Mouse (Mus musculus) right cerebral cortex, postnatal 36 days (tissue): ENCODE data around the gene Gm9821.

ENCODE experiments used
- DNase-seq, 2 experiments: peaks; one replicate each; pipeline ENCODE4 v3.0.0; 2022; ENCODE audit warnings: low spot score in 2 of 2, mixed read lengths in 1 of 2

Gm9821 gene

DNA sequence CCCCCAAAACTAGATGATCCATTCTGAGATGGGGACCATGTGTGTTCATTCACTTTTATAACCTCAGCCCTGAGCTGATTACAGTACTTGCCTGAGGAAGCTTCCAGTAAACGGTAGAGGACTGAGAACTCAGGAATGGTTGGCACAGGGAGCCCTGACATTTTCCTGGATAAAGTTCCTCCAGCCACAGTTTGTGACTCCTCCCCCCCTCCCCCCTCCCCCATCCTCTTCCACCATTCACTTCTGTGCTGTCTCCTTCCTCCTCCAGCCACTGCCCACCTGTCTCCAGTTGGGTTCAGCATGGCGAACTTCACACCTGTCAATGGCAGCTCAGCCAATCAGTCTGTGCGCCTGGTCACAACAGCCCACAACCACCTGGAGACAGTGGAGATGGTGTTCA lies 18.6 kb upstream of the Gm9821 start, which contains the start of gene Chrm4:
TSS of gene Chrm4 (plus strand) at position 301 of the 400 bp plus-strand sequence.
- DNase-seq, result no peak

DNA sequence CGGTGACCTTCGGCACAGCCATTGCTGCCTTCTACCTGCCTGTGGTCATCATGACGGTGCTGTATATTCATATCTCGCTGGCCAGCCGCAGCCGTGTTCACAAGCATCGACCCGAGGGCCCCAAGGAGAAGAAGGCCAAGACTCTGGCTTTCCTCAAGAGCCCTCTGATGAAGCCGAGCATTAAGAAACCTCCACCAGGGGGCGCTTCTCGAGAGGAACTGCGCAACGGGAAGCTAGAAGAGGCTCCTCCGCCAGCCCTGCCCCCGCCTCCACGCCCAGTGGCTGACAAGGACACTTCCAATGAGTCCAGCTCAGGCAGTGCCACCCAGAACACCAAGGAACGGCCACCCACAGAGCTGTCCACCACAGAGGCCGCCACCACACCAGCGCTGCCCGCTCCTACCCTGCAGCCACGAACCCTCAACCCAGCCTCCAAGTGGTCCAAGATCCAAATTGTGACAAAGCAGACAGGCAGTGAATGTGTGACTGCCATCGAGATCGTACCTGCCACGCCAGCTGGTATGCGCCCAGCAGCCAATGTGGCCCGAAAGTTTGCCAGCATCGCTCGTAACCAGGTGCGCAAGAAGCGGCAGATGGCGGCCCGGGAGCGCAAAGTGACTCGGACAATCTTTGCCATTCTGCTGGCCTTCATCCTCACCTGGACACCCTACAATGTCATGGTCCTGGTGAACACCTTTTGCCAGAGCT lies 17.5 kb upstream of the Gm9821 start:
- peak in 1 of 2 experiments; percentile 74 for DNase-seq

DNA sequence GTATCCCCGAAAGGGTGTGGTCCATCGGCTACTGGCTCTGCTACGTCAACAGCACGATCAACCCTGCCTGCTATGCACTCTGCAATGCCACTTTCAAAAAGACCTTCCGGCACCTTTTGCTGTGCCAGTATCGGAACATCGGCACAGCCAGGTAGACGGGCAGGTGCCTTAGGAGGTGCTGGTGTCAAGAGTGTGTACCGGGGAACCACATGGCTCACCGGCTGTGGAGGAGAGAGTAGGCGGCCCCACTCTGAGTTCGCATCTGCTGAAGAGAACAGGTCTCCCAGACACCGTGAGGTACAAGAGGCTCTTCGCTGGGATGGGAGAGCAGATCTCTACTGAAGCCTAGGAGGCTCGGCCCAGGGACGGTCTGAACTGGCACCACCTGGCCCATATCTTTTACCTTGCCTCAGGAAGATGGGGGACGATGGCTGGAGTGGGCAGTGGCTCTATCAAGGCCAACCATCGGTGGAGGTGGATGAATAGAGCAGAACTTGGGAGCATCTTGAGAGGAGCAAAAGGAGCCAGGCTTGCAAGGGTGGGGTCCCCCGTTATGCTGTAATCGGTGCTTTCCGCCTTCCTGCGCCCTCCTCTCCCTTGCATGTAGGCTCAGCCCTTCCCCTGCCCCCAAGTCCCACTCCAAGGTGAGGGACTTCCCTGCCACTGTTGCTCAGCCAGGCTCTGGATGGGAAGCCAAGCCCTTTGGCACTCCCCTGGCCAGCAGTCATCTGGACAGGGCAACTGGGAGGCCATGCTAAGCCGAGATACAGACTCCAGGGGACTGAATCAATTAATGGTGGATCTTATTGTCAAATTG lies 16.8 kb upstream of the Gm9821 start:
- no peak for DNase-seq

DNA sequence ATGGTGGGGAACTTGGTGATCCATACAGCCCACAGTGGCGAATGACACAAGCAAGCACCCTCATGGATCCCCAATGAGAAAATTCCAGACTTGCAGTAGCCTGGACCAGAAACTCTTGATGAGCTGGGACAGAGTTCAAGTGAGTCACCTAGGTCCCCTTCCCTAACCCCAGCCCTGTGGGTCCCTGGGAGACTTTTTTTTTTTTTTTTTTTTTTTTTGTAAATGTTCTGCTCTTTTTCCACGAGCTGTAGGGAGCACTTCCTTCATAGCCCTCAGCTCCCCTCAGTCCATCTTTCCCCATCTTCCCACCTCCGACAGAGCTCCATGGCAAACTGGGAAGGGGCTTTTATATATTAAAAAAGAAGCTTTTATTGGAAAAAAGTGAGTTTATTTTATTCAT lies 16.0 kb upstream of the Gm9821 start:
- DNase-seq, result no peak

DNA sequence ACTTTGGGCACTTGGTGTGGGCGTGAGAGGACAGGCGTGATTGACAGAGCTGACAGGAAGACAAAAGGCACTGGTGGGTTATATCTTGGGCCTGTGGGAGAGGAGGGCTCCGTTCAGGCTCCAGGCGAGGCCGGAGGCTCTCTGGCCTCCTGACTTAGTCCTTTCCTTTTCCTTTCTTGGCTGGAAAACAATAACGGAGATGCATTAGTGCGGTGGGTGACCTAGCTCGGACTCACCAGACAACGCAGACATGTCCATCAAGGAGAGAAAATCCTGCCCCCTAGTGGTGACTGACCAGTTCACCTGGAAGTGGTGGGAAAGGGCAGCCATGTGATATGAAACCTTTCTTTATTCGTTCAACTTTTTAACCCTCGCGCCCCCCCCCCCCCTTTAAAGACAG lies 15.6 kb upstream of the Gm9821 start:
- no peak for DNase-seq

DNA sequence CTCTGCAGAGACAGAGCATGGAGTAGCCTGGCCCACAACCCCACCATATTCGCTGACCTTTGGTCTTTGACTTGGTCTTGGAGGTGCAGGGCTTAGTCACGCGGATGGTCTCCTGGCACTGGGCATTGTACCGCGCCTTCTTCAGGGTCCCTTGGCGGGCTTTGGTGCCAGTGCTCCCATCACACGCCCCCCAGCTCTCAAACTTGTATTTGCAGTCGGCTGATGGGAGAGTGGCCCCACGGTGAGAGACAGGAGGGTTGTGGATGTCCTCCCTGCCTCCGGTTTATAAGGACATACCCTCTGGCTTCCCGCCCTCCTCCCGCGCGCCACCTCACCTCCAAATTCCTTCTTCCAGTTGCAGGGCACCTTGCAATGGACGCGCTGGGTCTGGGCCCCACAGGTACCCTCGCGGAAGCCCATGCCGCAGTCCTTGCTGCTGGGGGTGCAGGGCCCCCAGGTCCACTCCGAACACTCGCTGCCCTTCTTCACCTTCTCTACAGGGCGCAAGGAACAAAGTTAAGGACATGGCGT lies 14.7 kb upstream of the Gm9821 start:
- no peak for DNase-seq

DNA sequence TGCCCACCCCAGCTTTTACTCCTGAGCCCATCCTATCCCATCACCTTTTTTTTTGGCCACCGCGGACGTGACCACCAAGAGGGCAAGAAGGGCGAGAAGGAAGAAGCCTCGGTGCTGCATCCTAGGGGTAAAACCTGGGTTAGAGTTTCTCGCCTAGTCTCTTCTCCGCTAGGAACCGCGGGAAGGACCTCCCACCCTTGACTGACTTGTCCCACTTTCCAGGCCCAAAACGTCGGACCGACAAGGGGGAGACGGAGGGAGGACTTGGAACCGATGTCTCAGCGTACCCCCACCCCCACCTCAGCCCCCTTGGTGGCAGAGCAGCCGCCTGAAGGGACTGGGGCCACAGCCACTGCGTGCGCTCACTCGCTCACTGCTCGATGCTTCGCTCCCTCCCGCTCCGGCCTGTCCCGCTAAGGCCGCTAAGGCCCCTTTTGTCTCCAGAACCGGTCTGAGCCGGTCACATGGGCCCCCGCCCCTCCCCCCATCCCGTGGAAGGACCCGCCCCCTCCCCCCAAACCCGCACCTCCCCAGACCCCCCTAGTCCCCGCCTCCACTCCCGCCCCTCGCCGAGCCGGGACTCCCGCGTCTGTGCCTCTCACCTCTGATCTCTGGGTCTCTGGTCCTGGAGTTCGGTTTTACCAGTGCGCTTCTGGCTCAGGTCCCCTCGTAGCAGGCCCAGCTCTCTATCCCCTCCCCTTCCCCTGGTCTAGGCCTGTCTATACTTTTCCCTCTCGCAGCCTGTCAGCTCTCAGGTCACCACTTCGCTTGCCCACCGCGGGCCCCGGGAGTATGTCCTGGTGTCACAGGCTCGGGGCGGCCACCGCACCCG lies 14.0 kb upstream of the Gm9821 start:
- DNase-seq, result no peak

DNA sequence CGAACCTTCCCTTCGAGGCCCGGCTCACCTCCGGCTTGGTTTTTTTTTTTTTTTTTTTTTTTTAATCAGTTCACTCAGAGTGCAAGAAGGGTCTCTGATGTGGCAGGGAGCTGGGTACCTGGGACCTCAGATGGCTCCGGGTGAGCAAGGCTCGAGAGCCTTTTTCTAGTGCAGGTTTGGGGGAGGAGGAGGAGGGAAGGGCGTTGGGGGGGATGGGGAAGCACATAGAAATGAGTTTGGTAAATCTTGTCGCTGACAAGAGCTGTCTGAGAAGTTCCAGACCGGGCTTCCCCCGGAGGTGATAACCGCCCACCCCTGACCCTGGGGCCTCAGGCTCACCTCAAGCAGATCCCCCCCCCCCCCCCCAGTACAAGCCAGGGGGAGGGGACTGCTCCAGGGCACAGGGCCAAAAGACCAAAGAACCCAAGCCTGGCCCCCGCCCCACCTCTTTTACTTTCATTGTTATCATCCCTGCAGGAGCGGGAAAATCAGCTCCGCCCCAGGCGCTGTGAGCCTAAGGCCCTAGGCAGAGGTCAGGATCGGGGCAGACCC lies 13.3 kb upstream of the Gm9821 start, which contains the start of gene Mdk:
TSS of gene Mdk (minus strand) at position 138 of the 552 bp plus-strand sequence.
- DNase-seq, result no peak

DNA sequence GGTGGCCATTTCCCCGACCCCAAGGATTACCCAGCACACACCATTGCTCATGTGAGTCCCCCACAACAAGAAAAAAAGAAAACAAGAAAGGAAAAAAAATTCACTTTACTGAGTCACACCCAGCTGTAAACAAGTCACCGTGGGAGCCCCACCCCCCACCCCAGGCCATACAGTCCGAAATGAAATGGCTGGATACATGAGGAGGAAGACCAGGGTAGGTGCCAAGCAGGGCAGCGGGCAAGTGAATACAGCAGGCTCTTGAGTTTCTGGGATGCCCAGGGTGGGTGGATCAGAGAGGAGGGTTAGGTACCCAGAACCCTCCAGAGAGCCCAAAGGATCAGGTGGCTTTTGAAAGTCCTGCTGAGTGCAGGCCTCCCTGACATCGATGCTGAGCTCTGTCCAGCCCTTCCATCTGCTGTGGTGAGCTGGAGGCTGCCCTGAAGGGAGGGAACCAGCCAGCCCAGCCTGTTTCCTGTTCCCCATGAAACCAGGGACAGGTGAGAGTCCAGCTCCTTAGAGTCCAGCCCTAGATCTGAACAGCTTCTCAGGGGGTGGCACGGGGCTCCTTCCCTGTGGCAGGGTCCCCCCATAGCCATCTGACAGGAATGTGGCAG lies 12.7 kb upstream of the Gm9821 start:
- no peak for DNase-seq

DNA sequence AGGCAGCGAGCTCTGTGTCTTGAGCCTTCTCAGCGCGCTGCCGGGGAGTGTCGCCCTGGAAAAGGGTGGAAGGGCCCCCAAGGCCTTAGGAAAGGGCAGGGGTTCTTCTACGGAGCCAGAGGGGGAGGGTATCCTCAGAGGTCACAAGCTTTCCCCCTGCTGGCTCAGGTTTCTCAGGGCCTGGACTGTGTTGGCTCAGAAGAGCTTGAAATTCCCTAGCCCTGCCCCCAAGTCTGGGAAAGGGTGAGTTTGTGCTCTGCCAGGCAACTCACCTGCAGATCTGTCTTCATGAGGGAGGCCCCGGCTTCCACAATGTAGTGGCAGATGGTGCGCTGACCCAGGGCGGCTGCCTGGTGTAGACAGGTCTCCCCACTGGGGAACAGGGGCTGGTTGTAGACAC lies 12.0 kb upstream of the Gm9821 start:
- DNase-seq, result no peak

DNA sequence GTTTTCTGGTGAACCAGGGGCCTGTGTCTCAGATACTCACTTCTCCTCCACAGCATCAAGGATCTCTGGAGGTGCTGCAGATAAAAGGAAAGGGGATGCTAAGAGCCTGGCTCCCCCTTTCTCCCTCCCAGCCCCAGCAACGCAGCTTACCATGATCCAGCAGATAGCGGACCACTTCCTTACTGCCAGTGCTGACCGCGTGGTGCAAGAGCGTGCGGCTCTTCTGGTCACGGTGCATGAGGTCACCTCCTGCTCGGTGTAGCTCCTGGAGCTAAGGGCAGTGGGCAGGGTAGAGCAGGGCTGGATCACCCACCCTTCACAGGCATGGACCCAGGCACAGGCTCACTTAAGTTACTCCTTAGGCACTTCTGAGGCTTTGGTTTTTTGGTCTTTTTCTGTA lies 11.5 kb upstream of the Gm9821 start:
- peak in 1 of 2 experiments; percentile 2 for DNase-seq

DNA sequence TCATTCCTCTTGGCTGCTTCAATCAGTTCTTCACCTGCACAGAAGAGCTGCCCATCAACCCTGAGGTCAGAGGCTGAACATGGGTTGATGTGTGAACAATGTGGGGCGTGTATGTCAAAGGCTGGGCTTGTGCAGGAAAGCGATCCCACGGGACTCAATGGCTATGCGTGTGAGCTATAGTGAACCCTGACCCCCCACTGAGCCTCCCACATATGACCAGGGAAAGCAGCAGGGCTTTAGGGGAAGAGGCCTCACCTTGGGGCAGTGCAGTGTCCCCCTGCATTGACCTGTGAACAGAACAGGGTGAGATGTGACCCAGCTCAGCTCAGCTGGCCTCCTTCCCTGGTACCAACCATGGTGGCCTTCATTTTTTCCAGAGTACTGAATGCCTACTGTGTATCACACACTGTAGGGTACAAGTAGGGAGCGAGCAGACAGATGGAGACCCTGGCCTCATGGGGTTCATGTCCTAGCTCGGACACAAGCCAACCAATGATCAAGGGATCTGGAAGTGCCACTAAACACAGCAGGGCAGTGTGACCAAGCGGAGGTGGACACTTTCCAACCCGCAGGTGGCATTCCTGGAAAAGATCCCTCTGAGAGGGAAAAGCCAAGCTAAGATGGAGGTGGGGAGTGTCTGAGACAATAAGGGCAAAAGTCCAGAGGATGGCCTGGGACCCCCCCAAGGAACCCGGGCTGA lies 10.5 kb upstream of the Gm9821 start:
- DNase-seq, result peak in 1 of 2 experiments; percentile 5

DNA sequence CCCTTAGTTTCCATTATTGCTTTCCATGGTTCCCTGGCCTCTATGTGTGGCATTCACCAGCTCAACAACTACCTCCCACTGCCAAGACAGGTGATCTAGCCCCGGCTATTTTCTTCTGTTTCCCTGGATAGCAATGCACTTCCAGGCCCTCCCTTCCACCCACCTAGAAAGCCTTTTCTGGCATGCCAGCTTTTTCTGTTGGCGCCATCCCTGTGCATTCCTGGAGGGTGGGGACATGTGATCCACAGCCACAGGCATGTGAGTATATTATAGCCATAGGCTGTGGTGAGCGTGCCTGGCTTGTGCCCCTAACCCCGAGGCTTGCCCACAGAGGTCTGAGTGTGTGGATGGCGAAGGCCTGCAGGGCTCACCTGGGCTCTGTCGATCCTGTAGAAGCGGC lies 9.3 kb upstream of the Gm9821 start:
- peak in 1 of 2 experiments; percentile 81 for DNase-seq

DNA sequence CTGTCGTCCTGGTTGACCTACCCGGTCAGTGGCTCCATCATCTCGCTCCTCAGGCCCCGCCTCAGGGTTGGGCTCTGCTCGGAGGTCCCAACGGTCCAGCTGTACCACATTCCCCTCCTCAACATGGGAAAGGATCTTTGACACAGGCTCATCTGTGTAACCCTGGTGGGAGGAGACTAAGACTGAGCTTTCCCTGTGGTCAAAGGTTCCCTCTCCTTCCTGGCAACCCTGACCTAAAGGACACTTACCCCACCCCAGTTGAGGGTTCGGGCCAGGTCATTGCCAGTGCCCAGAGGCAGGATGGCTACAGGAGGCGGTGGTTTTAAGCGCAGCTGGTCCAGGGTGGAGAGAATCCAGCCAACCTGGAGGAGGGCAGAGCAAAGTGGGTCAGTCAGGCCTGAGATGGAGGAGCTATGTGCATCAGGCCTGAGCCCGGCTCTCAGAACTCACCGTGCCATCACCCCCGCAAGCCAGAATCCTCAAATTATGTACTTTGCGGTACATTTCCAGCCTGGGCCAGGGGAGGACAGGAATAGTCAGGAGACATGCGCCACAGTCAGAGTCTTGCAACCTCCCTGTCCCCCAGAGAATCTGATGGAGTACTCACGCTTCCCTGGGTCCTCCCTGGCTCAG lies 6.1 kb upstream of the Gm9821 start:
- no peak for DNase-seq

DNA sequence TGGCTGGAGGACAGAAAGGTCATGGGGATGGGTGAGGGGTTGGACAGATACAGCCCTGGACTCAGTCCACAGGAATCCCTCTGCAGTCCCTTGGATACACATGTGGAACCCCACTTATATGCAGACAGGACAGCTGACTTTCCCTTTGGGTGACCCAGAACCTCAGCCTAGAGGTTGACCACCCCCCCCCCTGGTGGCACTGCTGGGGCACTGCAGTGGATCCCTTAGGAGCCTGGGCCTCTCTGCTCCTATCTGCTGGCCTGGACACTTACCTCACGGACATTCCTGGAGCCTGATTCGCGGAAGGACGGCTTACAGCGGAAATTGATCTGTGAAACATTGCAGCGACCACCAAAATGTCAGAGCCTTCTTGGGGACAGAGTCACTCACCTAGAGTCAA lies 3.1 kb upstream of the Gm9821 start:
- DNase-seq, result no peak

DNA sequence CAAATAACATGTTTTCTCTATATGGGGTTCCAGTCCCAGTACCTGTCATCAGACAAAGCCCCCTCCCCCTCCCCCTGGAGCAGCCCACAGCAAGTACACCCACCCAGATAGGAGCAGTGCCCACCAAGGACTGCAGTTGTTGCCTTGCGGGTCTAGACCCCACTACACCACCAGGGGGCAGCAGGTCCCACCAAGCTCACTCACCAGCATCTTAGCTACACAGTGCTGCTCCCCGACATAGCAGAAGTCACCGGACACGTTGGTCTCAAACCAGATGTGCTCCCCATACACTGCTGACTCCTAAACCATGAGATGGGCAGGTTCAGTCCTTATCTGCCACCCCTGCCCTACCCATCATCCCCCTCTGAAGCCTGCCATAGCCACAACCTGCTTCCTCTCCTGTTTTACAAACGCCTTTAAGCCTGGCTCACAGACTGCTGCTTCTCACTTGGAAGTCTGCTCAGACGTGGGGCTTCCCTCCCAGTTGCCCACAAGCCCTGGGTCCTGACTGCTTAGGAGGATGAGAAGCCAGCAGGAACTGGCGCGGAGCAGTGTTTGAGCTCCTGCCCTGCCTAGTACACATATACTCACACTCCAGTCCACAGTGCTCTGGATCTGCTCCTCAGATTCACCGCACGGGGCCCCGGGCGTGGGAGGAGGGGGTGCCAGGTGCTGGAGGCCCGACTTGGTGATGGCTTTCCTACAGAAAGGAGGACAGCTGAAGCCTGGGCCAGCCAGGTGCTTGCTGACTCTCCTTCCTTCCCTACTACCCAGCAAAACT lies 1.1 kb upstream of the Gm9821 start:
- DNase-seq, result peak in 1 of 2 experiments; percentile 73

DNA sequence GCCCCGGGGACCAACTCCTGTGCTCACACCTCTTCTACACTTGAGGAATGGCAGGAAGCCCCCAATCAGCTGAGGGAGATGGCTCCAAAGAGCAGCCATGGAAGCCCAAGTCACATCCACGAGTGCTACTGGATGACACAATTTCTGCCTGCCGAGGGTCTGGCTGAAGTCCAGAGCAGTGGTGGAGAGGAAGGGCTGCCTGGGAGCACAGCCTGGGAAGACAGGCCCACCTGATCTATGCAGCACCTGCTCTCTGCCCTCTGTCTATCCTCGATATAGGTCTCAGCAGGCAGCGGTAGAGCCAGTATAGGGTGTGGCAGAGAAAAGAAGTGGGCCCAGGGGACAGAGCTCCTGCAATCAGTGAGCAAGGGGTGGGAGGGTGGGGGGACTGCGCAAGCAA lies 1.3 kb downstream of the Gm9821 start:
- DNase-seq, result no peak

DNA sequence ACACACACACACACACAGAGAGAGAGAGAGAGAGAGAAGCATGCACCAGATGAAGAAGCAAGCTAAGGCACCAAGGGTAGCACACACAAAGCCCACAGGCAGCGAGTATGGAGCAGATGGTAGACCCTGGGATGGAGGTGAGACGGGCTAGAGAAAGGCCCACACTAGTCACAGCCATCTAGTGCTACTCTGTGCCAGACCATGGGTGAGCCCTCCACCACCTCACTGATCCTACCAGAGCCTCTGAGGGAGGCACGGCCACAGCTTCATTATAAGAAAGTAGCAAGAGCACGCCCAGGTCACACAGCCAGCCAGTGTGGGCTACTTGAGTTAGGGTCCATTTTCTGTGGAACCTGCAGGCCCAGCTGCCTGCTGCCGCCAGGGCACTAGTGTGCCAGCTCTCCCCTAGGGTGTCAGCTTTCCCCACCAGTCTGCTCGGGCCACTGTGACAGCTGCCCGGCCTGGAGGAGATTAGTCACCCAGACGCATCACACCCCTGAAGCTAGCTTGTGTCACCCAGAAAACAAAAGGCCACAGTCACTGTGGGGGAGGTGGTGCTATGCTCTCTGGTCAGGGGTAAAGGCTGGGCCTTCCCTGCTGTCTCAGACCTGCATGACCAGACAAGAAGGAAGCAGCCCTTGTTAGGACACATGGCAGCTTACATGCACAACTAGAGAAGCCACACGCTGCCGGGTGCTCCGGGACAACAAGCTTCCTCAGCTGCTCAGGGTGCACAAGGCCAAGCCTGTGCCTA lies 2.1 kb downstream of the Gm9821 start:
- no peak for DNase-seq

DNA sequence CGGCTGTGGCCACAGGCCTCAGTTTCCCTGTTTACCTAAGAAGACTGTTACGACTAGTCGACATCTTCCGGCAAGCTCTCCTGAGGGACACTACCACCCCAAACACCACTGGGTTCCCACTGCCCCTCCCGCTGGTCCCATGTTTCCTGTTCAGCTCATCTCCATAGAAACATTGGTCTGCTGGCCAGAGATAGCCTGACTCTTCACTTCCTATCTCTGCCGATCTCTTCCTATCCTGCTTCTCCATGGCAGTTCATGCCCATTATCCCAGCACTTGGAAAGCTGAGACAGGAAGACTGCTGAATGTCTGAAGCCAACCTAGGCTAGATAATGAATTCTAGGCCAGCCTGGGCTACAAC lies 2.6 kb downstream of the Gm9821 start:
- no peak for DNase-seq
